Mouse (Mus musculus) liver, embryonic 15.5 days (tissue): ENCODE results near the gene Gtf2f2. TPM values are rescaled to one million over a fixed set of nuclear protein-coding genes. Genes with fewer than 3 reads are reported as not detected.

Experiments used
- ATAC-seq: fragments of 200-750 bp; cut with Nextera tagmentation; 2 replicates; pipeline ENCODE4 v1.8.0; 2017; ENCODE audit warnings: moderate number of reproducible peaks, mild to moderate bottlenecking, moderate library complexity; ENCODE audit not compliant: insufficient read depth
- H3K27ac ChIP-seq: fragments of 300-500 bp; sonication (generic); replicated peaks from 2 replicates; pipeline ENCODE4 v1.5.1; 2015; ENCODE audit warnings: mild to moderate bottlenecking, inconsistent platforms
- H3K27me3 ChIP-seq: fragments of 300-500 bp; sonication (generic); 2 replicates; pipeline ENCODE4 v1.6.1; 2015; ENCODE audit warnings: mild to moderate bottlenecking, inconsistent platforms
- H3K36me3 ChIP-seq: fragments of 300-500 bp; sonication (generic); replicated peaks from 2 replicates; pipeline ENCODE4 v1.6.1; 2015; ENCODE audit warnings: moderate library complexity, mild to moderate bottlenecking, inconsistent platforms
- H3K4me1 ChIP-seq: fragments of 300-500 bp; sonication (generic); replicated peaks from 2 replicates; pipeline ENCODE4 v1.6.1; 2015; ENCODE audit warnings: inconsistent platforms
- H3K4me2 ChIP-seq: fragments of 300-500 bp; sonication (generic); 2 replicates; pipeline ENCODE4 v1.6.1; 2015; ENCODE audit warnings: moderate library complexity, mild to moderate bottlenecking, inconsistent platforms
- H3K4me3 ChIP-seq: fragments of 300-500 bp; sonication (generic); replicated peaks from 2 replicates; pipeline ENCODE4 v1.5.1; 2015; ENCODE audit warnings: mild to moderate bottlenecking, inconsistent platforms
- H3K9ac ChIP-seq: fragments of 300-500 bp; sonication (generic); 2 replicates; pipeline ENCODE4 v1.6.1; 2015; ENCODE audit warnings: moderate library complexity, mild to moderate bottlenecking, inconsistent platforms
- H3K9me3 ChIP-seq: fragments of 300-500 bp; sonication (generic); replicated peaks from 2 replicates; pipeline ENCODE4 v1.6.1; 2016; ENCODE audit warnings: inconsistent platforms
- WGBS: fragments of 180-500 bp; shearing (Covaris S2); methylation state at CpG from one replicate; pipeline ENCODE4 v1.1.7; 2015; ENCODE audit warnings: mixed read lengths; ENCODE audit not compliant: insufficient replicate concordance; 5-methylcytosine and 5-hydroxymethylcytosine counted together
- polyA plus RNA-seq: library from polyadenylated mRNA; unstranded; fragments of >200 nt; fragmentation: Nextera tagmentation; extraction: Ambion mirVana; gene quantifications from 2 replicates; pipeline ENCODE4 v1.2.1, GENCODE M21; 2015

Gene Gtf2f2
- polyA plus RNA-seq, 1 experiment from 2014 or later = 19.4 TPM

- ATAC-seq = no peak
- no peak overlapping the region for H3K4me3 ChIP-seq
- no peak overlapping the region for H3K4me2 ChIP-seq
- WGBS = 73% methylated on average over 4 of the region's 4 CpGs
- H3K9ac ChIP-seq = no peak overlapping the region
- no peaks in the 10 kb centered on the region for H3K27me3 ChIP-seq
- H3K4me1 ChIP-seq = no peaks in the 10 kb centered on the region
- peaks cover 10% of the 10 kb centered on the region; the same call in 1 of the 2 replicates for H3K36me3 ChIP-seq
- H3K9me3 ChIP-seq = no peaks in the 10 kb centered on the region
- H3K27ac ChIP-seq = no peak overlapping the region
Measured at GRCm38 (mm10) chr14:75992371-75992770, 18.3 kb downstream of the Gtf2f2 start.

DNA sequence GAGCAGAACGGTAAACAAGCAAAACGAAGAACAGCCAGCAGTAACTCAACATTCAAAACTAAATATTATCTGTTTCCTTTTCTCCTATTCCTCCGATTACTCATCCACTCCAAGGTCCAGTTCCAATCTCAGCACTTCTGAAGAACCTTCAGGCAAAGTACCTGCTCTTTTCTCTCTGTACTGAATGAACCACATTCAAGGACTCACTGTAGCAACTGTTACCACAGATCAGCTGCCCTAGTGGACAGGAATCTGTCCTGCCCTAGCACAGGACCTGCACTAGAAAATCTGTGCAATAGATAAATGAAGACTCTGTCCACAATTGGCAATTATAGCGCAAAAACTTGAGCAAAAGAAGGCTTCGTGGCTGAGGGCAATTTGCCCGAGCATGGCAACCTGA is 19.7 kb downstream of the Gtf2f2 start:
- Histone ChIP-seq H3K4me2 (no peak overlapping the region), H3K4me1 (no peaks in the 10 kb centered on the region), H3K9ac (no peak overlapping the region), H3K4me3 (no peak overlapping the region), H3K9me3 (no peaks in the 10 kb centered on the region), H3K27me3 (no peaks in the 10 kb centered on the region), H3K36me3 (peaks cover 10% of the 10 kb centered on the region; the same call in 1 of the 2 replicates), H3K27ac (no peak overlapping the region)
- WGBS = 75% methylated on average over 6 of the region's 6 CpGs
- no peak for ATAC-seq

DNA sequence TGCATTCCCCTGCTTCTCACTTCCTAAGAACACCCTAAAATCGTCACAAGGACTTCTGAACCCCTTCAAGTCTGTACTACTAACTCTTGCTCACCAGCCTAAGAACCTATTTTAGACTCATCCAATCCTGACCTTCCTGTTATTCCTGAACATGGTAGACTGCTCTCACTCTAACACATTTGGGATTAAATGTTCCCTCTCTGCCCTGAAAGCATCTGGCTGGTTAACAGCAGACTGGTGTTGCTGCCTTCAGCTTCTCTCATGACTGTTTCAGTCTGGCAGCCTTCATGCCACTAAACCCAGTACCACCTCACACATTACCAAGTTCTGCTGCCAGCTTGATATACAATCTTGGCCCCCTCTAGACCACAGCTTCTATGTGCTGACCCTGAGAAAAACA is 21.5 kb downstream of the Gtf2f2 start:
- no peak overlapping the region for H3K9ac ChIP-seq
- no peak overlapping the region for H3K27ac ChIP-seq
- no peak overlapping the region for H3K4me3 ChIP-seq
- H3K36me3 ChIP-seq = peaks cover 6% of the 10 kb centered on the region; the same call in 1 of the 2 replicates
- ATAC-seq = no peak
- H3K9me3 ChIP-seq = no peaks in the 10 kb centered on the region
- no peak overlapping the region for H3K4me2 ChIP-seq
- H3K4me1 ChIP-seq = no peaks in the 10 kb centered on the region
- H3K27me3 ChIP-seq = no peaks in the 10 kb centered on the region
- 71% methylated on average over 1 of the region's 1 CpGs for WGBS

GRCm38 (mm10) chr14:75986878-75987483 is 23.7 kb downstream of the Gtf2f2 start:
- Histone ChIP-seq H3K4me2 (no peak overlapping the region), H3K4me1 (no peaks in the 10 kb centered on the region), H3K4me3 (no peak overlapping the region), H3K9ac (no peak overlapping the region), H3K9me3 (no peaks in the 10 kb centered on the region), H3K27me3 (no peaks in the 10 kb centered on the region), H3K27ac (no peak overlapping the region), H3K36me3 (peaks cover 4% of the 10 kb centered on the region; the same call in 1 of the 2 replicates)
- 66% methylated on average over 7 of the region's 7 CpGs for WGBS
- ATAC-seq = no peak

DNA sequence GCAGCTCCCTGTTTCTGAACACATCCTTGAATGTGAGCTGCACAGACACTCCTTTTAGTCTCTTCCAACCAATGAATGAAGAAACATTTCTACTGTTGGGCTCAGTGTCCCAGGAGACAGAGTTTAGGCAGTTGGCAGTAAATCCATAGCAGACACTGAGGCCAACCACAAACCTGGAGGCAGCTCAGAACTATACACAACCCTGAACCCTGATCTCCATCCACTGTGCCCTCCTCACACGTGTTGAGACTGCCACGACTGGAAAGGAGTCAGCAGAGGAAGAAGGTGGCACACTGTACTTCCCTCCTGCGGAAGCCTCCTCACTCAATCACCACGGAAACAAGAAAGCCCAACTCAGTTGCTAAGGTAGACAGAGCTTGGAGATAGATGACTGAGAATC is 25.6 kb downstream of the Gtf2f2 start:
- Histone ChIP-seq H3K27me3 (no peaks in the 10 kb centered on the region), H3K36me3 (peaks cover 4% of the 10 kb centered on the region; the same call in 1 of the 2 replicates), H3K9me3 (no peaks in the 10 kb centered on the region), H3K4me2 (no peak overlapping the region), H3K4me1 (no peaks in the 10 kb centered on the region), H3K9ac (no peak overlapping the region), H3K4me3 (no peak overlapping the region), H3K27ac (no peak overlapping the region)
- ATAC-seq = no peak
- 39% methylated on average over 4 of the region's 4 CpGs for WGBS

DNA sequence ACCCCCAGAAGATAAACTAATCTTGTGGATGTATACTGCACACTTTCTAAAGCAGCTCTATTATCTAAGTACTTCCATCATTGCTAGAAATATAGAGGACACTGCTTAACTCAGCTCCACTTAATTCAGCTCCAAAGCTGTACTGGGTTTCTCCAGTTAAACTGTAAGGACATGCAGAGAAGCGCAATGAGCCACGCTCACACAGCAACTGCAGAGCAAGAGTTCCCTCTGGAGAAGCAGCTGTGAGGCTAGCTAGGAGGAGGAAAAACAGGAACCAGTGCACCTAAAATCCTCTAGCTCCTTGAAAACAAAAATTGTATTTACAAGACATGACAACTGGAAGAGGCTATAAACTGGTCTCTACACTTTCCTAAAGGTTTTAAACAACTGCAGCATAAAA is 26.8 kb downstream of the Gtf2f2 start:
- Histone ChIP-seq H3K9ac (no peak overlapping the region), H3K27me3 (no peaks in the 10 kb centered on the region), H3K4me3 (no peak overlapping the region), H3K9me3 (no peaks in the 10 kb centered on the region), H3K4me2 (no peak overlapping the region), H3K36me3 (peaks cover 4% of the 10 kb centered on the region; the same call in 1 of the 2 replicates), H3K4me1 (no peaks in the 10 kb centered on the region), H3K27ac (no peak overlapping the region)
- WGBS = 86% methylated on average over 2 of the region's 2 CpGs
- ATAC-seq = no peak

DNA sequence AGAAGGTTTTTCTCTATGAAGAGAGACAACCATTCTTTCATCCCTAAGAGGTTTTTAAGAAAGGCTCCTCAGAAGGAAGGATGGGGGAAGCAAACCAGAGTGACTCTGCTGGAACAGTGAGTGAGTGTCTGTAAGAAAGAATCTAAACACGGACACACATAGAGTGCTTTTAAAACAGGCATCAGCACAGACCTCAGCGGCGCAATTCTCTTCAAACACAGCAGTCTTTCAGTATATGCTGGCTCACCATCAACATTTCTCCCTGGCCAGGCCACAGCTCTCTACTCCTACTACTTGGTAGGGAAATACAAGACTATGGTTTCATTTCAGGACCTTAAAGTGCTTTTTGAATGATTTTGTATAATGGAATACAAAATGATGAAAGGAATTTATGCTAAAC is 29.4 kb downstream of the Gtf2f2 start:
- no peak overlapping the region for H3K4me2 ChIP-seq
- 88% methylated on average over 3 of the region's 3 CpGs for WGBS
- no peak overlapping the region for H3K4me3 ChIP-seq
- no peak overlapping the region for H3K9ac ChIP-seq
- no peak overlapping the region for H3K27ac ChIP-seq
- H3K9me3 ChIP-seq = no peaks in the 10 kb centered on the region
- H3K36me3 ChIP-seq = peaks cover 4% of the 10 kb centered on the region; the same call in 1 of the 2 replicates
- no peaks in the 10 kb centered on the region for H3K27me3 ChIP-seq
- H3K4me1 ChIP-seq = peaks cover 2% of the 10 kb centered on the region; the same call in 1 of the 2 replicates
- no peak for ATAC-seq

- no peak overlapping the region for H3K4me3 ChIP-seq
- ATAC-seq = 0 out of 2 replicates have a peak, but pooled peaks have one; percentile 34
- H3K9me3 ChIP-seq = no peaks in the 10 kb centered on the region
- no peak overlapping the region for H3K4me2 ChIP-seq
- H3K27me3 ChIP-seq = no peaks in the 10 kb centered on the region
- H3K9ac ChIP-seq = no peak overlapping the region
- peaks cover 13% of the 10 kb centered on the region for H3K4me1 ChIP-seq
- H3K27ac ChIP-seq = no peak overlapping the region
- 23% methylated on average over 3 of the region's 3 CpGs for WGBS
- no peaks in the 10 kb centered on the region for H3K36me3 ChIP-seq
Measured at GRCm38 (mm10) chr14:75976107-75976506, 34.6 kb downstream of the Gtf2f2 start.

DNA sequence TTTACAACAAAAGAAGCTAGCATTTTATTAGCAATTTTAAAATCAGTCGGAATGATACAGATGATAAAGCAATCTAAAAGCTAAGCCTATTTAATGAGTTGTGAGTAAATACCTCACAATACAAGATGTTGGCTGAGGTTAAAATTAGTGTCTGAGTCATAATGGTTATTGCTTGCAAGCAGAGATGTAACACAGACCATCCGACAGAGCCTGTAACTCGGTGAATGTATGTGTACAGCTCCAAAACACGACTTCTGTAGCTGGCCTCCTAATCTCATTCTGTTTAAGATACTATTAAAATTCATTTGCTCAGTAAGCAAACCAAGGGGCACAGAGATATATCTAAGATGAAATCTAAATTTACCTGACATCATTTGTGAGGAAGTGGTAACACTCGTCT is 43.4 kb downstream of the Gtf2f2 start:
- no peak for ATAC-seq
- Histone ChIP-seq H3K27me3 (no peaks in the 10 kb centered on the region), H3K4me2 (no peak overlapping the region), H3K4me3 (no peak overlapping the region), H3K4me1 (0 out of 2 replicates have a peak, but pooled peaks cover 2% of the 10 kb centered on the region), H3K9ac (no peak overlapping the region), H3K9me3 (no peaks in the 10 kb centered on the region), H3K27ac (no peak overlapping the region), H3K36me3 (no peaks in the 10 kb centered on the region)
- WGBS = 69% methylated on average over 5 of the region's 5 CpGs

DNA sequence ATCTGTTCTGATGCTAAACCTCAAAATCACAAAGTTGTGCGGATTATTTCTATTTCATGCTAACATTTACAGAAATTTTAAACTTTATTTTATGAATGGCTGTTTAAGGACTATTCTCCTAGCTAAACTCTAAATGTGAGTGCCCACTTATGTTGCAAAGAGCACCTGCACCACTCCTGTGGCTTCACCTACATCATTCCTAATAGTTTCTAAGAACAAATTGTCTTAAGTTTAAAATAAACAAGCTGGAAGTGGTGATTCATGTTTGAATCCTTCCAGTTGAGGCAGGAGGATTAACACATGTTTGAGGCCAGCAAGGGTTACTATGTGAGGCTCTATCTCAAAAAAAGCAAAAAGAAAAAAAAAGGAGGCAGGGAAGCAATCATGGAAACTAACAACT is 46.2 kb downstream of the Gtf2f2 start:
- H3K4me1 ChIP-seq = no peaks in the 10 kb centered on the region; the same call in 1 of the 2 replicates
- H3K4me2 ChIP-seq = no peak overlapping the region
- H3K36me3 ChIP-seq = no peaks in the 10 kb centered on the region
- H3K9me3 ChIP-seq = no peaks in the 10 kb centered on the region
- ATAC-seq = no peak
- no peaks in the 10 kb centered on the region for H3K27me3 ChIP-seq
- WGBS = 61% methylated on average over 1 of the region's 1 CpGs
- no peak overlapping the region for H3K27ac ChIP-seq
- no peak overlapping the region for H3K9ac ChIP-seq
- no peak overlapping the region for H3K4me3 ChIP-seq

DNA sequence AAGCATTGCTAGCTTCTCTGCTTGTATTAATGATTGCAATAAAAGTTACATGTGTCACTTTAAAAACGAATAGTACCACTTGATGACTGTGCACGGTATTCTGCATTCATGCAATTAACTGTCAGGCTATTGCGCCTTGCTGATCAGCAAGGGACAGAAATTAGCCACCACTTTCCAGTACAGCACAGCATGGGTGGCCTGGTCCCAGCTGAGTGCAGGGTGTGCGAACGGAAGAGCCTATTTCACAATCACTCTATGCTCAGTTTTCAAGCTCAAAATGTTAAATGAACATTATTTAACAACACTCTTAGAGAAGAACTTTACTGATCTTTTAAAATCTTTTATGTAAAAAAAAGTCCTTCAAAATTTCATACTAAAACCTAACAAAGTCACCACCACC is 46.7 kb downstream of the Gtf2f2 start:
- Histone ChIP-seq H3K27me3 (no peaks in the 10 kb centered on the region), H3K36me3 (no peaks in the 10 kb centered on the region), H3K4me3 (no peak overlapping the region), H3K4me2 (no peak overlapping the region), H3K9ac (no peak overlapping the region), H3K4me1 (no peaks in the 10 kb centered on the region; the same call in 1 of the 2 replicates), H3K27ac (no peak overlapping the region), H3K9me3 (no peaks in the 10 kb centered on the region)
- WGBS = 67% methylated on average over 5 of the region's 5 CpGs
- no peak for ATAC-seq

GRCm38 (mm10) chr14:75963215-75963614 is 47.5 kb downstream of the Gtf2f2 start:
- Histone ChIP-seq H3K9me3 (no peaks in the 10 kb centered on the region), H3K4me1 (no peaks in the 10 kb centered on the region; the same call in 1 of the 2 replicates), H3K9ac (no peak overlapping the region), H3K27ac (no peak overlapping the region), H3K27me3 (no peaks in the 10 kb centered on the region), H3K4me2 (no peak overlapping the region), H3K4me3 (no peak overlapping the region), H3K36me3 (no peaks in the 10 kb centered on the region)
- 78% methylated on average over 5 of the region's 5 CpGs for WGBS
- no peak for ATAC-seq
